Mouse (Mus musculus): ENCODE data around the gene Hip1.

DNA sequence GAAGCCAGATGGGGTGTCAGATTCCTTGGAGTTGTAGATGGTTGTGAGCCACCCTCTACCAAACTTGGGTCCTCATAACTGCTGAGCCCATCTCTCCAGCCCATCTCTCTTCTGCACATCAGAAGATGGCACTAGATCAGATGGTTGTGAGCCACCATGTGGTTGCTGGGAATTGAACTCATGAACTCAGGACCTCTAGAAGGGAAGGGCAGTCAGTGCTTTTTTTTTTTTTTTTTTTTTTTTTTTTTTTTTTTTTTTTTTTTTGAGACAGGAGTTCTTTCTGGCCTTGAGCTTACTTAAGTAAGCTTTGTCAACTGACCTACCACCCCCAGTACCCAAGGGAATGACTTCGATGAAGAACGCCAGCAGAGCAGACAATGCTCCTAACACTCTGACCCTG is 3.1 kb upstream of the Hip1 start:
- TF ChIP-seq FLI1 (IDR thresholded peaks at IDR 0.05; ENCODE audit: low read length) (no peak), GATA1 (IDR thresholded peaks at IDR 0.05; ENCODE audit: borderline replicate concordance, low read length) (no peak)
